Mouse (Mus musculus) embryonic facial prominence, embryonic 14.5 days (tissue): ENCODE data around the gene Pitpnm2. TPM values are rescaled to one million over a fixed set of nuclear protein-coding genes. Genes with fewer than 3 reads are reported as not detected.
A peak's percentile ranks its signal among the peaks of the same experiment; 100 is the strongest.

Experiments used
- ATAC-seq: fragments of 200-750 bp; cut with Nextera tagmentation; 2 replicates; pipeline ENCODE4 v1.8.0; 2017; ENCODE audit warnings: low read depth, moderate number of reproducible peaks, moderate TSS enrichment
- DNase-seq: peaks from one replicate; pipeline ENCODE4 v3.0.0-alpha.2; 2015; ENCODE audit warnings: low spot score
- H3K27ac ChIP-seq: fragments of 300-500 bp; sonication (generic); replicated peaks from 2 replicates; pipeline ENCODE4 v1.5.1; 2014; ENCODE audit warnings: low read depth, mild to moderate bottlenecking, low read length, moderate library complexity
- H3K27me3 ChIP-seq: fragments of 300-500 bp; sonication (generic); replicated peaks from 2 replicates; pipeline ENCODE4 v1.6.1; 2014; ENCODE audit warnings: low read length; ENCODE audit not compliant: control insufficient read depth, insufficient read depth
- H3K36me3 ChIP-seq: fragments of 300-500 bp; sonication (generic); 2 replicates; pipeline ENCODE4 v1.6.1; 2014; ENCODE audit warnings: low read length, mixed read lengths; ENCODE audit not compliant: control insufficient read depth, insufficient read depth
- H3K4me1 ChIP-seq: fragments of 300-500 bp; sonication (generic); 2 replicates; pipeline ENCODE4 v1.6.1; 2014; ENCODE audit warnings: antibody characterized with exemption, low read length; ENCODE audit not compliant: control insufficient read depth, insufficient read depth
- H3K4me2 ChIP-seq: fragments of 300-500 bp; sonication (generic); 2 replicates; pipeline ENCODE4 v1.6.1; 2014; ENCODE audit warnings: low read depth, mild to moderate bottlenecking, low read length, moderate library complexity, mixed read lengths
- H3K4me3 ChIP-seq: fragments of 300-500 bp; sonication (generic); 2 replicates; pipeline ENCODE4 v1.5.1; 2014; ENCODE audit warnings: low read depth, mild to moderate bottlenecking, low read length
- H3K9ac ChIP-seq: fragments of 300-500 bp; sonication (generic); 2 replicates; pipeline ENCODE4 v1.6.1; 2014; ENCODE audit warnings: low read depth, mild to moderate bottlenecking, low read length, moderate library complexity, mixed read lengths
- H3K9me3 ChIP-seq: fragments of 300-500 bp; sonication (generic); 2 replicates; pipeline ENCODE4 v1.6.1; 2016; ENCODE audit warnings: low read length; ENCODE audit not compliant: control insufficient read depth
- WGBS: fragments of 180-500 bp; shearing (Covaris S2); extraction: QIAGEN DNeasy Blood & Tissue Kit; methylation state at CpG from one replicate; pipeline ENCODE4 v1.1.7; 2014; 5-methylcytosine and 5-hydroxymethylcytosine counted together
- polyA plus RNA-seq: library from polyadenylated mRNA; unstranded; fragments of >200 nt; fragmentation: Nextera tagmentation; extraction: Ambion mirVana; gene quantifications from 2 replicates; pipeline ENCODE4 v1.2.1, GENCODE M21; 2014

Gene Pitpnm2
- polyA plus RNA-seq, 1 experiment from 2014 or later = 7.6 TPM

GRCm38 (mm10) chr5:124074845-124075307 lies 174.7 kb downstream of the Pitpnm2 start:
- no peak for ATAC-seq
- peaks cover 5% of the 10 kb centered on the region; the same call in 1 of the 2 replicates for H3K4me1 ChIP-seq
- H3K36me3 ChIP-seq = no peaks in the 10 kb centered on the region
- 37% methylated on average over 10 of the region's 10 CpGs for WGBS
- H3K27ac ChIP-seq = no peak overlapping the region; the same call in 1 of the 2 replicates
- no peaks in the 10 kb centered on the region for H3K9me3 ChIP-seq
- peak; percentile 75 for DNase-seq
- no peak overlapping the region for H3K4me3 ChIP-seq
- no peak overlapping the region for H3K4me2 ChIP-seq
- no peaks in the 10 kb centered on the region for H3K27me3 ChIP-seq
- no peak overlapping the region for H3K9ac ChIP-seq

GRCm38 (mm10) chr5:124073682-124074081 lies 175.9 kb downstream of the Pitpnm2 start:
- ATAC-seq = peak; percentile 72
- Histone ChIP-seq H3K36me3 (no peaks in the 10 kb centered on the region), H3K27ac (peak overlapping the region; percentile 48; the same call in 1 of the 2 replicates), H3K9ac (no peak overlapping the region), H3K4me3 (no peak overlapping the region), H3K4me1 (peaks cover under 1% of the 10 kb centered on the region; the same call in 1 of the 2 replicates), H3K4me2 (no peak overlapping the region), H3K9me3 (no peaks in the 10 kb centered on the region), H3K27me3 (no peaks in the 10 kb centered on the region)
- WGBS = 30% methylated on average over 8 of the region's 9 CpGs
- peak; percentile 80 for DNase-seq

GRCm38 (mm10) chr5:124069657-124070056 lies 179.9 kb downstream of the Pitpnm2 start:
- WGBS = 79% methylated on average over 3 of the region's 3 CpGs
- H3K4me2 ChIP-seq = no peak overlapping the region
- H3K4me3 ChIP-seq = no peak overlapping the region
- no peak for DNase-seq
- H3K9ac ChIP-seq = no peak overlapping the region
- H3K27ac ChIP-seq = no peak overlapping the region
- no peaks in the 10 kb centered on the region for H3K27me3 ChIP-seq
- no peak for ATAC-seq
- no peaks in the 10 kb centered on the region for H3K9me3 ChIP-seq
- H3K36me3 ChIP-seq = no peaks in the 10 kb centered on the region
- H3K4me1 ChIP-seq = no peaks in the 10 kb centered on the region

Other genes starting within 250 kb of the Pitpnm2 start
- 30.4 and 31.7 TPM in 2 replicates for gene Vps37b, start 217.5 kb downstream of the Pitpnm2 start, polyA plus RNA-seq
- gene Abcb9, start 154.0 kb downstream of the Pitpnm2 start, polyA plus RNA-seq = 2.1 and 2.3 TPM in 2 replicates
- gene Ogfod2, start 137.5 kb downstream of the Pitpnm2 start, polyA plus RNA-seq = 14.3 and 16.1 TPM in 2 replicates
- 76.5 and 77.5 TPM in 2 replicates for gene Arl6ip4, start 133.7 kb downstream of the Pitpnm2 start, polyA plus RNA-seq
- 9.3 and 10.2 TPM in 2 replicates for gene Mphosph9, start 78.2 kb upstream of the Pitpnm2 start, polyA plus RNA-seq
- 9.3 and 10.4 TPM in 2 replicates for gene 2810006K23Rik, start 78.3 kb upstream of the Pitpnm2 start, polyA plus RNA-seq
- 62.2 and 69.7 TPM in 2 replicates for gene Cdk2ap1, start 113.3 kb upstream of the Pitpnm2 start, polyA plus RNA-seq
- gene Sbno1, start 176.2 kb upstream of the Pitpnm2 start, polyA plus RNA-seq = 62.7 and 66.5 TPM in 2 replicates
- gene Kmt5a, start 190.2 kb upstream of the Pitpnm2 start, polyA plus RNA-seq = 50.3 and 57.5 TPM in 2 replicates
- gene Rilpl2, start 228.6 kb upstream of the Pitpnm2 start, polyA plus RNA-seq = 33.6 and 34.8 TPM in 2 replicates
- gene Snrnp35, start 233.4 kb upstream of the Pitpnm2 start, polyA plus RNA-seq = 11.0 and 11.4 TPM in 2 replicates